Mouse (Mus musculus) stomach, postnatal 0 days (tissue): ENCODE measurements around the gene Edem2.

Experiments
- CTCF ChIP-seq: IDR thresholded peaks from 2 replicates; pipeline ENCODE4 v1.5.1; 2016; ENCODE audit warnings: antibody characterized with exemption, low read depth, mild to moderate bottlenecking, moderate library complexity
- EP300 ChIP-seq: optimal IDR thresholded peaks from 2 replicates; pipeline ENCODE3; 2016; ENCODE audit warnings: antibody characterized with exemption

GRCm38 (mm10) chr2:155751014-155751786, 21.9 kb upstream of the Edem2 start, which contains the start of gene Procr:
- TF ChIP-seq CTCF = no peak
- no peak for TF ChIP-seq EP300
